Mouse (Mus musculus): ENCODE measurements around the gene Gm10295. TPM values are rescaled to one million over a fixed set of nuclear protein-coding genes. Genes with fewer than 3 reads are reported as not detected.

Gm10295 gene
- polyA plus RNA-seq, 1 experiment from 2014 or later = not detected

GRCm38 (mm10) chr7:71308051-71308450 is 43.2 kb downstream of the Gm10295 start:
- 30% methylated on average over 8 of the region's 8 CpGs for WGBS (ENCODE audit: insufficient replicate concordance)
- Histone ChIP-seq H3K4me3 (ENCODE audit: low read depth, low read length) (no peak overlapping the region), H3K27me3 (ENCODE audit: control insufficient read depth, insufficient read depth, low read depth, low read length) (no peaks in the 10 kb centered on the region), H3K9me3 (replicated peaks; ENCODE audit: control insufficient read depth, low read length) (no peaks in the 10 kb centered on the region), H3K4me1 (ENCODE audit: control insufficient read depth, low read depth, low read length) (no peaks in the 10 kb centered on the region), H3K9ac (ENCODE audit: low read depth, low read length) (no peak overlapping the region), H3K36me3 (ENCODE audit: control insufficient read depth, insufficient read depth) (no peaks in the 10 kb centered on the region), H3K4me2 (ENCODE audit: low read depth, low read length) (no peak overlapping the region), H3K27ac (ENCODE audit: low read length) (no peak overlapping the region)
- no peak for ATAC-seq (ENCODE audit: low read depth)

GRCm38 (mm10) chr7:71302714-71303113 is 48.6 kb downstream of the Gm10295 start:
- Histone ChIP-seq H3K9ac (ENCODE audit: low read depth, low read length) (no peak overlapping the region), H3K4me1 (ENCODE audit: control insufficient read depth, low read depth, low read length) (no peaks in the 10 kb centered on the region), H3K4me2 (ENCODE audit: low read depth, low read length) (no peak overlapping the region), H3K36me3 (ENCODE audit: control insufficient read depth, insufficient read depth) (no peaks in the 10 kb centered on the region), H3K4me3 (ENCODE audit: low read depth, low read length) (no peak overlapping the region), H3K27me3 (ENCODE audit: control insufficient read depth, insufficient read depth, low read depth, low read length) (no peaks in the 10 kb centered on the region), H3K9me3 (replicated peaks; ENCODE audit: control insufficient read depth, low read length) (no peaks in the 10 kb centered on the region), H3K27ac (ENCODE audit: low read length) (no peak overlapping the region)
- 36% methylated on average over 4 of the region's 4 CpGs for WGBS (ENCODE audit: insufficient replicate concordance)
- ATAC-seq (ENCODE audit: low read depth) = no peak

Data from liver, embryonic 16.5 days (tissue).